Mouse (Mus musculus) embryonic stem cell, embryonic (primary cell): Measurements from ENCODE around the gene Acod1.

ENCODE experiments used
- CTCF ChIA-PET, 4 experiments: fragments of 300-600 bp in 2 of 4; fragments of 350-600 bp in 2 of 4; sonication (Branson Sonifier 250); formaldehyde crosslinking; loops; one replicate each; lab custom pipeline; 2022; ENCODE audit warnings: inconsistent platforms in 2 of 4; lab: Charles Lee
- POLR2A ChIA-PET, 4 experiments: fragments of 300-600 bp in 2 of 4; fragments of 350-600 bp in 2 of 4; sonication (Branson Sonifier 250); formaldehyde crosslinking; loops; one replicate each; lab custom pipeline; 2022; ENCODE audit warnings: antibody characterized with exemption in 4 of 4, inconsistent platforms in 1 of 4; lab: Charles Lee

Gene Acod1

DNA sequence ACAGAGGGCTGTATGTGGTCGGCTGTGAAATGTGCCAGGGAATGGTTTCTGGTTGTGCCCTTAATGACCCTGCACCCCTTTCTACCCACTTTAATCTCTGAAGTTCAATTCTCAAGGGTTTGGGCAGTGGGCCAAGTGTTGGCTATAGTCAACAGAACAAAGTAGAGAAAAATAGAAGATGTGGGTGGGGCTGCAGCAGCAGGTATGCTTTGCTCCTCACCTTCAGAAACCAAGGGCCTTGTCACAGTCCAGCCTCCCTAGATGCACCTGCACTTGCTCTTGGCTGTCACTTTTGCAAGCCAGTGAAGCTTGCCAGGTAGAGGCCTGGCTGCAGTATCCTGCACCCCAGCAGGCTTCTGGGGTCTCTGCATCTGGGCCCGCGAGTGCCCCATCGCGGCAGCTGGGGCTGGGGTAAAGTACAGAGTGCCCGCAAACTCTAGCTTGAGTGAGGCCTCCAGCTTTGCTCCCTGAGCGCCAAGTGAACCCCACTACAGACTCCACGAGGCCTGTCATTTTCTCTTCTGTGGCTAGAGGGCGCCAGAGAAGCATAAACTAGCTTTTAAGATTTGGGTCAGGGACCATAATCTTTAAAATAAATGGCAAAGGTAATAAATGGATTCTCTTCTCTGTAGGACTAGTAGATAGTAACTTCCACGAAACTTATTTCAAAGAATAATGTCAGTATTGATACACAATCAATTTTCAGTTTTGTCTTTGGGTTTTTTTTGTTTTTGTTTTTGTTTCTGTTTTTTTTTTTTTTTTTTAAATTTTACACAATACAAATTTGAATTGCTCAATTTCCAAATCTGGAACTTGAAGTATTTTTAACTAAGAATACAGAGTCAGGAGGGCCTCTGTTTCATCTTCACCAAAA lies 18.8 kb downstream of the Acod1 start:
- POLR2A ChIA-PET: interaction anchor here in 3 of 4 experiments (0.7 to 2.1 kb wide), 15 partner anchors 9 to 347 kb away, joined by 3 to 8 read pairs (median 3); partner anchors contain the start of gene Kctd12 (in 2 of the 3)
- CTCF ChIA-PET: interaction anchor here (0.5 to 1.9 kb wide), 44 partner anchors 8 to 1318 kb away, joined by 3 to 20 read pairs (median 4); partner anchors contain the start of gene Fbxl3 (in 1 of the 4)

GRCm38 (mm10) chr14:103069465-103069863 lies 22.7 kb downstream of the Acod1 start:
- POLR2A ChIA-PET: interaction anchor here in 2 of 4 experiments (0.6 to 8.0 kb wide), 12 partner anchors 15 to 1180 kb away, joined by 3 to 201 read pairs (median 4); partner anchors contain the start of gene Kctd12 (in 1 of the 2)

DNA sequence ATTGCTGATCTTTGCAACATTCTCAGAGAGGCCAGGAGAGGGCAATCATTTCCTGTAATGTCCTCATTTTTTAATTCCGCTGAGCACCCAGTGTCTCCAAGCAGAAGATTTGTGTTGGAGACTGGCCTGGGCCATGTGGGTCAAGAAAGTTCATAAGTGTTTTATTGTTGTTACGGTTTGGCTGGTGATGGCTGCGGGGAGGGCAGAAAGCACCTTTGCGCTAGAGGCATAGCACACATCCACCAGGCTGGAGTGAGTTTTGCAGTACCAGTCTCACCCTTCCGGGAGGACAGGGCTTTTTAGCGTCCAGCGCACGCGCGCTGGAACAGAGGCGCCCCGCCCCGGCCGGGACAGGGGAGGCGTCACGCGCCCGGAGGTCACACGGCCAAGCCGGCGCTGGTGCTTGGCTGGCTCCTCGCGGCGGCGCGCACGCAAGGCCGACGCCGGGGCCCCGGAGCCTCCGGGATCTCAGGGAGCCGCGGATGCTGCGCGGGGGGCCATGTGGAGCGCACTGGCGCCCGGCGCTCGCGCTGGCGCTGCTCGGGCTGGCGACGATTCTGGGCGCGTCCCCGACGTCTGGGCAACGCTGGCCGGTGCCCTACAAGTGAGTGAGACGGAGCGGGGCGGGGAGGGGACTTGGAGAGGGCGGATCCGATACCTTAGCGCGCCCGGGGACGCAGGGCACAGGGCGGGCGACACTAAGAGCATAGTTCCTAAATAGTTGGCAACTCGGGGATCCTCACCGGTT lies 23.3 kb downstream of the Acod1 start, which contains the start of gene Cln5:
TSS of gene Cln5 (plus strand) at position 353 of the 748 bp plus-strand sequence.
- POLR2A ChIA-PET: interaction anchor here (0.6 to 8.0 kb wide), 28 partner anchors 9 to 1466 kb away, joined by 3 to 201 read pairs (median 4); partner anchors contain the start of genes Fbxl3 (in 1 of the 4) and Kctd12 (in 1 of the 4)

More at GRCm38 (mm10) chr14:103069465-103069863, 22.7 kb downstream of the Acod1 start:
- CTCF ChIA-PET: interaction anchor here in 2 of 4 experiments (0.6 to 1.3 kb wide), 5 partner anchors 18 to 165 kb away, joined by 3 to 7 read pairs (median 4); no protein-coding TSS in a partner anchor

GRCm38 (mm10) chr14:103070790-103071189 lies 24.0 kb downstream of the Acod1 start:
- POLR2A ChIA-PET: interaction anchor here (0.6 to 8.0 kb wide), 25 partner anchors 8 to 1467 kb away, joined by 3 to 201 read pairs (median 4); partner anchors contain the start of genes Fbxl3 (in 2 of the 4) and Kctd12 (in 1 of the 4)
- CTCF ChIA-PET: interaction anchor here in 3 of 4 experiments (0.6 to 1.3 kb wide), 5 partner anchors 16 to 233 kb away, joined by 3 to 4 read pairs (median 3); no protein-coding TSS in a partner anchor

More for the DNA sequence above, 23.3 kb downstream of the Acod1 start, which contains the start of gene Cln5:
- CTCF ChIA-PET: interaction anchor here in 2 of 4 experiments (0.6 to 1.3 kb wide), 5 partner anchors 17 to 233 kb away, joined by 3 to 7 read pairs (median 3); no protein-coding TSS in a partner anchor

GRCm38 (mm10) chr14:103071471-103071870 lies 24.7 kb downstream of the Acod1 start:
- POLR2A ChIA-PET: interaction anchor here in 2 of 4 experiments (1.0 to 8.0 kb wide), 14 partner anchors 9 to 348 kb away, joined by 3 to 201 read pairs (median 7); partner anchors contain the start of genes Fbxl3 (in 2 of the 2) and Kctd12 (in 1 of the 2)

GRCm38 (mm10) chr14:103072731-103073130 lies 26.0 kb downstream of the Acod1 start:
- POLR2A ChIA-PET: interaction anchor here in 3 of 4 experiments (0.6 to 8.0 kb wide), 6 partner anchors 9 to 295 kb away, joined by 3 to 201 read pairs (median 5); partner anchors contain the start of gene Fbxl3 (in 1 of the 3)
- CTCF ChIA-PET: interaction anchor here in 3 of 4 experiments (0.6 to 1.9 kb wide), 3 partner anchors 16 to 60 kb away, joined by 3 to 10 read pairs (median 6); no protein-coding TSS in a partner anchor

More at GRCm38 (mm10) chr14:103071471-103071870, 24.7 kb downstream of the Acod1 start:
- CTCF ChIA-PET: interaction anchor here in 1 of 4 experiments (1.1 kb wide), 1 partner anchor 17 kb away, joined by 3 read pairs; no protein-coding TSS in a partner anchor

DNA sequence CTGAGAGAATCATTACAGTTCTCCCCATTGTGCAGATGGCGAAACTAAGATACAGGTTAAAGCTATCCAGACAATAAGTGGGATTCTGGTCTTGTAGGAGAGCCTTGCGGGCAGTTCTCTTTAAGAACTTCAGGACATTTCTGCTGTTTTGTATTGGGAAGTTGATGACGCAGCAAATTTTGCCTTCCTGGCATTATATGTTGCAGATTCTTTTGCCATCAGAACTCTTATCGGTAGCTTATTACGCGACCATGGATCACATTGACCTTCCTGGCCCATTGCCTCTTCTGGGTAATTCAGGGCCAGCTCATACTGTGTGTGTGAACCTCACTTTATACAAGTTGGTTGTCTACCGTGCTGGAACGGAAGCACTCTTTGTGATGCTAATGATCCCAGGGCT lies 27.0 kb downstream of the Acod1 start:
- CTCF ChIA-PET: interaction anchor here in 1 of 4 experiments (0.7 to 1.9 kb wide), 4 partner anchors 8 to 116 kb away, joined by 3 to 6 read pairs (median 3); no protein-coding TSS in a partner anchor
- POLR2A ChIA-PET: interaction anchor here in 3 of 4 experiments (0.8 to 8.0 kb wide), 10 partner anchors 8 to 1172 kb away, joined by 4 to 201 read pairs (median 10); partner anchors contain the start of gene Fbxl3 (in 1 of the 3)

DNA sequence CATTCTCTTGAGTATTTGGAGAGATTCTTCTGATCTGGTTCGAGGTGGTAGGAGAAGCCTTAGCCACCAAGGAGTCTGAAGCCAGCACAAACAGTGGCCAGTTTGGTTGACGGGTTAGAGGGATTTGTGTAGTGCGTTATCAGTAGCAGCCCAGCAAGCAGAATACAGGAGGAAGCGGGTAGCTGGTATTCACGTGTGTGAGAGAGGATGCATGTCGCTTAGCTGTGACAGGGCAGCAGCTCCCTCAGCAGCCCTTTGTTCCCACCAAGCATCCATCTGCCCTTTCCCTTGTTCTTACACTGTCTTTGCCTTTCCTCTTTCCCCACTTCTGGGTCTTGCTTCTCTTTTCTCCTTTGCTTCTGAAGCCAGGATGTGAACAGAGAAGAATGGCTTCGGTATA lies 28.4 kb downstream of the Acod1 start:
- ChIA-PET CTCF (interaction anchor here in 3 of 4 experiments (0.5 to 1.5 kb wide), 6 partner anchors 9 to 645 kb away, joined by 3 to 6 read pairs (median 4); no protein-coding TSS in a partner anchor), POLR2A (interaction anchor here in 3 of 4 experiments (0.5 to 8.0 kb wide), 12 partner anchors 7 to 92 kb away, joined by 3 to 201 read pairs (median 8); partner anchors contain the start of genes Fbxl3 (in 1 of the 3) and Kctd12 (in 1 of the 3))

- POLR2A ChIA-PET: interaction anchor here in 3 of 4 experiments (0.8 to 19.1 kb wide), 9 partner anchors 6 to 26 kb away, joined by 3 to 201 read pairs (median 9); partner anchors contain the start of genes Cln5 (in 1 of the 3) and Fbxl3 (in 1 of the 3)
- CTCF ChIA-PET: interaction anchor here in 1 of 4 experiments (3.1 kb wide), 1 partner anchor 11 kb away, joined by 8 read pairs; no protein-coding TSS in a partner anchor
Measured at GRCm38 (mm10) chr14:103077272-103078005, 30.7 kb downstream of the Acod1 start.

- CTCF ChIA-PET: interaction anchor here in 3 of 4 experiments (0.7 to 3.1 kb wide), 7 partner anchors 10 to 464 kb away, joined by 3 to 8 read pairs (median 3); no protein-coding TSS in a partner anchor
- POLR2A ChIA-PET: interaction anchor here in 3 of 4 experiments (1.0 to 19.1 kb wide), 11 partner anchors 7 to 34 kb away, joined by 3 to 201 read pairs (median 5); partner anchors contain the start of genes Cln5 (in 1 of the 3) and Fbxl3 (in 1 of the 3)
Measured at GRCm38 (mm10) chr14:103078006-103078912, 31.5 kb downstream of the Acod1 start.

GRCm38 (mm10) chr14:103079209-103079977 lies 32.6 kb downstream of the Acod1 start:
- ChIA-PET CTCF (interaction anchor here in 2 of 4 experiments (0.9 to 3.1 kb wide), 4 partner anchors 9 to 53 kb away, joined by 3 to 8 read pairs (median 3); no protein-coding TSS in a partner anchor), POLR2A (interaction anchor here (0.6 to 19.1 kb wide), 11 partner anchors 8 to 423 kb away, joined by 3 to 201 read pairs (median 5); partner anchors contain the start of genes Cln5 (in 1 of the 4) and Fbxl3 (in 1 of the 4))

DNA sequence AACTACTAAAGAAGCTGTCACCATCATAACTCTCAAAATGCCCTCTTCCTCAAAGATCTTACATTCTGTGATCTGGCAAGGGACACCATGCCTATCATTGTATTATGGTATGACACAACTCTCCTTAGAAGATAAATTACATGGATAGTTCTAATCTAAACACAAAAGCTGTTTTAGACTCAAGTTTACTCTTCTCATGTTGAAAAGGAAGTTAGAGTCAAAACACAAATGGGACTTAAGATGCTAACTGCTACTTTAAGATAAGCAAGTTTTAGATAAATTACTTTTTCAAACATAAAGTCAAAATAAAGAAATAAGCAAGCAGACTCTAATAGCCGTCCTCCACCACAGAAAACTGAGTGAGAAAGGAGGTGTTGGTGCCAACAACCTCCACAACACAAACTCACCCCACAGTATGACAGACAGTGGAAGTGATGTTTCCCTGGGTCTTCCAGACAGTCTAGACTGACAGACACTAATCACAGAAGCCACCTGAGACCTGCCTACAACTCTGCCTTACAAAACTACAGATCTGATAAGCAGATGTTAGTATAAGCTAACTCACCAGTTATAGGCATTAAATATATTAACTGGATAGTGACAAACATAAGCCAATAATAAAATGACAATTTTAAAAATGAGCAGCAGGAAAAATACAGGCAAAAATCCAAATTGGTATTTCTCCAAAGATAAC lies 39.2 kb downstream of the Acod1 start:
- ChIA-PET CTCF (no interaction called here), POLR2A (interaction anchor here in 2 of 4 experiments (0.7 to 19.1 kb wide), 8 partner anchors 8 to 65 kb away, joined by 3 to 201 read pairs (median 4); partner anchors contain the start of genes Cln5 (in 1 of the 2) and Fbxl3 (in 1 of the 2))

DNA sequence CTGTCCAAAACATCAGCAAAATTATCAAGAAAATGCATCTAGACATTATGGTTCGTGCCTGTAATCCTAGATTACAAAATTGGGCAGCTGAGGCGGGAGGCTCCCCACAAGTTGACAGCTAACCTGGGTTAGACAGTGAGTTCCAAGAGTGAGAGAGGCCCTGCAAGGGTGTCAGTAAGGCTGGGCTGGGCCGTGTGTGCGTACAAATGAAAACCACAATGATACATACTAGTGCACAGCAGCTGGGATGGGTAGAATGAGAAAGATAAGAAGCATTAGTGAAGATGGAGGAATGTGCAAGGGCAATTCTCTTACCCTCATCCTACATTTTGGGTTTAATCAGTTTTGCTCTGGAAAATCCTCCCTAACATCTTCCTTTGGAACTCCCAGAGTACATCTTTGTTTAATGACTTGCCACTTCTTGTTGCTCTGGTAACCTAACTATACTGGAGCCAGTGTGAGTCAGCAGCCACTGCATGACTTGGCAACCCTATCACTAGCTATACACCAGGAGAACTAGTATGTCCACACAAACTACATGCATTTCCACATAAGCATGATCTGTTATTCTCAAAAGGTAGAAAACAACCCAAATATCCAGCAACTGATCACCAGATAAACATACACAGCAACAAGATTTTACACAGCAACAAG lies 40.0 kb downstream of the Acod1 start:
- CTCF ChIA-PET: interaction anchor here in 1 of 4 experiments (1.3 kb wide), 1 partner anchor 17 kb away, joined by 3 read pairs; the partner anchor contains the start of gene Cln5
- POLR2A ChIA-PET: interaction anchor here in 2 of 4 experiments (0.7 to 19.1 kb wide), 8 partner anchors 6 to 20 kb away, joined by 3 to 201 read pairs (median 6); partner anchors contain the start of genes Cln5 (in 1 of the 2) and Fbxl3 (in 1 of the 2)
